Mouse (Mus musculus) neural tube, embryonic 15.5 days (tissue): ENCODE measurements around the gene Ak2. TPM values are rescaled to one million over a fixed set of nuclear protein-coding genes. Genes with fewer than 3 reads are reported as not detected.

Experiments used
- ATAC-seq: fragments of 200-750 bp; cut with Nextera tagmentation; 2 replicates; pipeline ENCODE4 v1.8.0; 2017; ENCODE audit warnings: mild to moderate bottlenecking, moderate TSS enrichment, moderate library complexity; ENCODE audit not compliant: low FRiP score
- H3K27ac ChIP-seq: fragments of 300-500 bp; sonication (generic); replicated peaks from 2 replicates; pipeline ENCODE4 v1.5.1; 2015; ENCODE audit warnings: mild to moderate bottlenecking, inconsistent platforms
- H3K27me3 ChIP-seq: fragments of 300-500 bp; sonication (generic); replicated peaks from 2 replicates; pipeline ENCODE4 v1.6.1; 2015; ENCODE audit warnings: inconsistent platforms
- H3K36me3 ChIP-seq: fragments of 300-500 bp; sonication (generic); 2 replicates; pipeline ENCODE4 v1.6.1; 2015; ENCODE audit warnings: inconsistent platforms
- H3K4me1 ChIP-seq: fragments of 300-500 bp; sonication (generic); 2 replicates; pipeline ENCODE4 v1.6.1; 2015; ENCODE audit warnings: inconsistent platforms
- H3K4me2 ChIP-seq: fragments of 300-500 bp; sonication (generic); 2 replicates; pipeline ENCODE4 v1.6.1; 2015; ENCODE audit warnings: inconsistent platforms, mild to moderate bottlenecking, moderate library complexity
- H3K4me3 ChIP-seq: fragments of 300-500 bp; sonication (generic); replicated peaks from 2 replicates; pipeline ENCODE4 v1.5.1; 2015; ENCODE audit warnings: mild to moderate bottlenecking, inconsistent platforms
- H3K9ac ChIP-seq: fragments of 300-500 bp; sonication (generic); replicated peaks from 2 replicates; pipeline ENCODE4 v1.6.1; 2015; ENCODE audit warnings: mild to moderate bottlenecking, inconsistent platforms
- H3K9me3 ChIP-seq: fragments of 300-500 bp; sonication (generic); replicated peaks from 2 replicates; pipeline ENCODE4 v1.6.1; 2016; ENCODE audit warnings: inconsistent platforms
- WGBS: fragments of 180-500 bp; shearing (Covaris S2); methylation state at CpG from one replicate; pipeline ENCODE4 v1.1.7; 2015; ENCODE audit warnings: mixed read lengths; 5-methylcytosine and 5-hydroxymethylcytosine counted together
- polyA plus RNA-seq: library from polyadenylated mRNA; unstranded; fragments of >200 nt; fragmentation: Nextera tagmentation; extraction: Ambion mirVana; gene quantifications from 2 replicates; pipeline ENCODE4 v1.2.1, GENCODE M21; 2015

The Ak2 gene
- polyA plus RNA-seq, 1 experiment from 2014 or later = 90.2 TPM

- no peaks in the 10 kb centered on the region for H3K36me3 ChIP-seq
- no peak overlapping the region for H3K4me3 ChIP-seq
- H3K27me3 ChIP-seq = no peaks in the 10 kb centered on the region
- no peaks in the 10 kb centered on the region for H3K9me3 ChIP-seq
- H3K4me1 ChIP-seq = peaks cover 22% of the 10 kb centered on the region
- H3K27ac ChIP-seq = no peak overlapping the region
- H3K9ac ChIP-seq = no peak overlapping the region
- H3K4me2 ChIP-seq = no peak overlapping the region
- ATAC-seq = no peak
- WGBS = 36% methylated on average over 11 of the region's 11 CpGs
Observed at GRCm38 (mm10) chr4:129051461-129052183, 59.9 kb downstream of the Ak2 start.

GRCm38 (mm10) chr4:129054757-129055156 is 63.0 kb downstream of the Ak2 start:
- Histone ChIP-seq H3K4me3 (no peak overlapping the region), H3K4me1 (peaks cover 17% of the 10 kb centered on the region), H3K36me3 (no peaks in the 10 kb centered on the region), H3K4me2 (no peak overlapping the region), H3K9me3 (no peaks in the 10 kb centered on the region), H3K27me3 (no peaks in the 10 kb centered on the region), H3K27ac (no peak overlapping the region), H3K9ac (no peak overlapping the region)
- ATAC-seq = no peak
- WGBS = 91% methylated on average over 12 of the region's 12 CpGs

- Histone ChIP-seq H3K4me1 (peaks cover 16% of the 10 kb centered on the region), H3K4me3 (no peak overlapping the region), H3K9me3 (no peaks in the 10 kb centered on the region), H3K36me3 (no peaks in the 10 kb centered on the region), H3K27me3 (no peaks in the 10 kb centered on the region), H3K9ac (no peak overlapping the region), H3K27ac (no peak overlapping the region), H3K4me2 (no peak overlapping the region)
- no peak for ATAC-seq
- 87% methylated on average over 5 of the region's 5 CpGs for WGBS
Observed at GRCm38 (mm10) chr4:129055562-129055961, 63.8 kb downstream of the Ak2 start.

- WGBS = 4% methylated on average over 41 of the region's 44 CpGs
- Histone ChIP-seq H3K9ac (peak overlapping the region; percentile 92), H3K4me3 (peak overlapping the region; percentile 96), H3K36me3 (no peaks in the 10 kb centered on the region), H3K27me3 (no peaks in the 10 kb centered on the region), H3K9me3 (no peaks in the 10 kb centered on the region), H3K4me2 (peak overlapping the region; percentile 96), H3K27ac (peak overlapping the region; percentile 94), H3K4me1 (peaks cover 27% of the 10 kb centered on the region)
- ATAC-seq = peak; percentile 95
Observed at GRCm38 (mm10) chr4:129057533-129058206, 65.9 kb downstream of the Ak2 start.

- Histone ChIP-seq H3K4me1 (peaks cover 27% of the 10 kb centered on the region), H3K9ac (peak within 1 kb of the TSS; percentile 92), H3K27me3 (no peaks in the 10 kb centered on the region), H3K4me2 (peak within 1 kb of the TSS; percentile 96), H3K36me3 (no peaks in the 10 kb centered on the region), H3K27ac (peak within 1 kb of the TSS; percentile 94), H3K4me3 (peak within 1 kb of the TSS; percentile 96), H3K9me3 (no peaks in the 10 kb centered on the region)
- ATAC-seq = peak; percentile 46
- WGBS = under 1% methylated on average over 52 of the region's 107 CpGs
Observed at GRCm38 (mm10) chr4:129058207-129059092, 66.7 kb downstream of the Ak2 start, which contains the start of gene Rnf19b. Rnf19b (plus strand) TSS chr4:129058271.

- WGBS = 2% methylated on average over 13 of the region's 13 CpGs
- Histone ChIP-seq H3K9ac (peak overlapping the region; percentile 92), H3K27me3 (no peaks in the 10 kb centered on the region), H3K4me1 (peaks cover 27% of the 10 kb centered on the region), H3K4me3 (peak overlapping the region; percentile 96), H3K9me3 (no peaks in the 10 kb centered on the region), H3K27ac (peak overlapping the region; percentile 94), H3K4me2 (peak overlapping the region; percentile 96), H3K36me3 (no peaks in the 10 kb centered on the region)
- no peak for ATAC-seq
Observed at GRCm38 (mm10) chr4:129059125-129059551, 67.4 kb downstream of the Ak2 start.

GRCm38 (mm10) chr4:129059922-129060321 is 68.2 kb downstream of the Ak2 start:
- Histone ChIP-seq H3K9ac (peak overlapping the region; percentile 92; the same call in 1 of the 2 replicates), H3K27me3 (no peaks in the 10 kb centered on the region), H3K9me3 (no peaks in the 10 kb centered on the region), H3K4me3 (peak overlapping the region; percentile 96), H3K4me1 (peaks cover 27% of the 10 kb centered on the region), H3K27ac (no peak overlapping the region), H3K36me3 (no peaks in the 10 kb centered on the region), H3K4me2 (peak overlapping the region; percentile 96)
- 56% methylated on average over 4 of the region's 4 CpGs for WGBS
- no peak for ATAC-seq

Other genes starting within 250 kb of the Ak2 start
- 0.34 and 0.41 TPM in 2 replicates for gene A3galt2, start 236.6 kb upstream of the Ak2 start, polyA plus RNA-seq
- 29.3 and 33.6 TPM in 2 replicates for gene Zfp362, start 185.9 kb upstream of the Ak2 start, polyA plus RNA-seq
- gene Trim62, start 108.4 kb upstream of the Ak2 start, polyA plus RNA-seq = 20.9 and 25.5 TPM in 2 replicates
- 20.3 and 20.7 TPM in 2 replicates for gene Azin2, start 29.5 kb upstream of the Ak2 start, polyA plus RNA-seq
- 29.9 and 34.5 TPM in 2 replicates for gene Rnf19b, start 66.3 kb downstream of the Ak2 start, polyA plus RNA-seq
- 3.3 TPM in 1 of 2 replicates, not detected in the other for gene Tmem54, start 113.6 kb downstream of the Ak2 start, polyA plus RNA-seq
- 129 and 143 TPM in 2 replicates for gene Hpca, start 130.1 kb downstream of the Ak2 start, polyA plus RNA-seq
- gene Fndc5, start 145.0 kb downstream of the Ak2 start, polyA plus RNA-seq = 27.0 and 34.9 TPM in 2 replicates
- gene S100pbp, start 197.8 kb downstream of the Ak2 start, polyA plus RNA-seq = 16.7 TPM in 2 replicates
- gene Yars, start 197.8 kb downstream of the Ak2 start, polyA plus RNA-seq = 109 and 111 TPM in 2 replicates